ENCODE assay signal across 21 mouse cellular contexts in genomic region chr2:7147303-7147702, GRCm38 (mm10).
"Had no signal": no experiment of that assay in that cellular context is flagged by ENCODE, and none has a peak within 500 bp of the region (broad histone marks: within the 10 kb centered on the region; RNA-seq: fewer than 3 reads in every experiment).

No protein-coding gene starts in this region.

- H3K4me3 ChIP-seq: kidney, embryonic 15.5 days; limb, embryonic 12.5 days; limb, embryonic 15.5 days; midbrain, embryonic 13.5 days; stomach, embryonic 15.5 days had no signal

- ATAC-seq: liver, postnatal 0 days; lung, postnatal 0 days; midbrain, embryonic 13.5 days; midbrain, embryonic 16.5 days had no signal

- DNase-seq: kidney, adult 8-10 months; kidney, postnatal 10 days; kidney, postnatal 36 days; layer of hippocampus, adult 9-11 months; left cerebral cortex, postnatal 4 days; liver, postnatal 0 days; lung, embryonic 14.5 days; retina, postnatal 1 day; right cerebral cortex, postnatal 25 days; spleen, adult 18-20 months; thymus, postnatal 25 days had no signal

- H3K9me3 ChIP-seq: kidney, embryonic 15.5 days; limb, embryonic 15.5 days; midbrain, embryonic 13.5 days; stomach, embryonic 15.5 days had no signal

- H3K9ac ChIP-seq: kidney, embryonic 15.5 days; limb, embryonic 12.5 days; limb, embryonic 15.5 days; liver, embryonic 14.5 days; liver, postnatal 0 days; lung, embryonic 14.5 days; midbrain, embryonic 13.5 days; stomach, embryonic 15.5 days had no signal

- H3K4me1 ChIP-seq: kidney, embryonic 15.5 days; limb, embryonic 12.5 days; limb, embryonic 15.5 days; midbrain, embryonic 13.5 days; stomach, embryonic 15.5 days had no signal

- H3K4me2 ChIP-seq: kidney, embryonic 15.5 days; limb, embryonic 12.5 days; limb, embryonic 15.5 days; liver, embryonic 11.5 days; lung, embryonic 14.5 days; midbrain, embryonic 13.5 days; stomach, embryonic 15.5 days had no signal

- H3K27ac ChIP-seq: kidney, embryonic 15.5 days; limb, embryonic 12.5 days; limb, embryonic 15.5 days; liver, embryonic 14.5 days; macrophage; midbrain, embryonic 13.5 days; stomach, embryonic 15.5 days had no signal

- H3K27me3 ChIP-seq: kidney, embryonic 15.5 days; limb, embryonic 12.5 days; limb, embryonic 15.5 days; midbrain, embryonic 13.5 days; stomach, embryonic 15.5 days had no signal

- H3K36me3 ChIP-seq: kidney, embryonic 15.5 days; limb, embryonic 12.5 days; limb, embryonic 15.5 days; midbrain, embryonic 13.5 days; stomach, embryonic 15.5 days had no signal
